Mouse (Mus musculus): ENCODE measurements around the gene Gm20388. TPM values are rescaled to one million over a fixed set of nuclear protein-coding genes. Genes with fewer than 3 reads are reported as not detected.

Gm20388 gene
- polyA plus RNA-seq, 1 experiment from 2014 or later, result 1.7 TPM

GRCm38 (mm10) chr8:122431694-122432442, 2521.2 kb downstream of the Gm20388 start:
- Histone ChIP-seq H3K27me3 (ENCODE audit: insufficient read depth, poor library complexity, severe bottlenecking) (peaks cover 6% of the 10 kb centered on the region; the same call in 1 of the 2 replicates), H3K4me3 (peak overlapping the region; percentile 62), H3K4me1 (replicated peaks) (peaks cover 32% of the 10 kb centered on the region), H3K36me3 (peaks cover 35% of the 10 kb centered on the region), H3K27ac (peak overlapping the region; percentile 86), H3K9me3 (peaks cover 5% of the 10 kb centered on the region; the same call in 1 of the 2 replicates)
- 39% methylated on average over 18 of the region's 18 CpGs for WGBS
- no peak for DNase-seq (ENCODE audit: low spot score)

- Histone ChIP-seq H3K27me3 (ENCODE audit: insufficient read depth, poor library complexity, severe bottlenecking) (peaks cover 6% of the 10 kb centered on the region; the same call in 1 of the 2 replicates), H3K4me3 (peak within 1 kb of the TSS; percentile 62), H3K4me1 (replicated peaks) (peaks cover 32% of the 10 kb centered on the region), H3K27ac (peak within 1 kb of the TSS; percentile 86), H3K36me3 (peaks cover 43% of the 10 kb centered on the region), H3K9me3 (peaks cover 5% of the 10 kb centered on the region; the same call in 1 of the 2 replicates)
- WGBS, result 5% methylated on average over 45 of the region's 45 CpGs
- DNase-seq (ENCODE audit: low spot score), result peak; percentile 60
Observed at GRCm38 (mm10) chr8:122432443-122433268, 2522.0 kb downstream of the Gm20388 start, which contains the start of gene Cyba. TSS of gene Cyba (minus strand) at chr8:122432930.

- Histone ChIP-seq H3K9me3 (peaks cover 5% of the 10 kb centered on the region; the same call in 1 of the 2 replicates), H3K4me3 (peak overlapping the region; percentile 62; the same call in 1 of the 2 replicates), H3K27ac (peak overlapping the region; percentile 86), H3K4me1 (replicated peaks) (peaks cover 35% of the 10 kb centered on the region), H3K36me3 (peaks cover 50% of the 10 kb centered on the region), H3K27me3 (ENCODE audit: insufficient read depth, poor library complexity, severe bottlenecking) (peaks cover 6% of the 10 kb centered on the region; the same call in 1 of the 2 replicates)
- peak; percentile 15 for DNase-seq (ENCODE audit: low spot score)
- 75% methylated on average over 11 of the region's 11 CpGs for WGBS
Observed at GRCm38 (mm10) chr8:122433269-122433905, 2522.7 kb downstream of the Gm20388 start.

- Histone ChIP-seq H3K4me3 (no peak overlapping the region), H3K4me1 (replicated peaks) (peaks cover 33% of the 10 kb centered on the region), H3K27ac (no peak overlapping the region), H3K9me3 (peaks cover 5% of the 10 kb centered on the region; the same call in 1 of the 2 replicates), H3K36me3 (peaks cover 70% of the 10 kb centered on the region), H3K27me3 (ENCODE audit: insufficient read depth, poor library complexity, severe bottlenecking) (peaks cover 6% of the 10 kb centered on the region; the same call in 1 of the 2 replicates)
- no peak for DNase-seq (ENCODE audit: low spot score)
- 91% methylated on average over 6 of the region's 6 CpGs for WGBS
Observed at GRCm38 (mm10) chr8:122435375-122435774, 2524.7 kb downstream of the Gm20388 start.

GRCm38 (mm10) chr8:122436146-122436545, 2525.5 kb downstream of the Gm20388 start:
- Histone ChIP-seq H3K4me1 (replicated peaks) (peaks cover 28% of the 10 kb centered on the region), H3K9me3 (peaks cover 5% of the 10 kb centered on the region; the same call in 1 of the 2 replicates), H3K36me3 (peaks cover 71% of the 10 kb centered on the region), H3K4me3 (no peak overlapping the region), H3K27me3 (ENCODE audit: insufficient read depth, poor library complexity, severe bottlenecking) (peaks cover 6% of the 10 kb centered on the region; the same call in 1 of the 2 replicates), H3K27ac (no peak overlapping the region)
- DNase-seq (ENCODE audit: low spot score), result no peak
- WGBS, result 93% methylated on average over 9 of the region's 9 CpGs

GRCm38 (mm10) chr8:122436586-122437125, 2526.0 kb downstream of the Gm20388 start:
- H3K9me3 ChIP-seq, result peaks cover 5% of the 10 kb centered on the region; the same call in 1 of the 2 replicates
- H3K36me3 ChIP-seq, result peaks cover 71% of the 10 kb centered on the region
- H3K4me1 ChIP-seq (replicated peaks), result peaks cover 25% of the 10 kb centered on the region
- DNase-seq (ENCODE audit: low spot score), result no peak
- H3K4me3 ChIP-seq, result no peak overlapping the region
- WGBS, result 86% methylated on average over 20 of the region's 20 CpGs
- H3K27me3 ChIP-seq (ENCODE audit: insufficient read depth, poor library complexity, severe bottlenecking), result peaks cover 2% of the 10 kb centered on the region; the same call in 1 of the 2 replicates
- no peak overlapping the region for H3K27ac ChIP-seq

- 90% methylated on average over 13 of the region's 13 CpGs for WGBS
- no peak overlapping the region for H3K27ac ChIP-seq
- peaks cover 71% of the 10 kb centered on the region for H3K36me3 ChIP-seq
- peaks cover 5% of the 10 kb centered on the region; the same call in 1 of the 2 replicates for H3K9me3 ChIP-seq
- H3K4me1 ChIP-seq (replicated peaks), result peaks cover 20% of the 10 kb centered on the region
- H3K4me3 ChIP-seq, result no peak overlapping the region
- no peaks in the 10 kb centered on the region for H3K27me3 ChIP-seq (ENCODE audit: insufficient read depth, poor library complexity, severe bottlenecking)
- no peak for DNase-seq (ENCODE audit: low spot score)
Observed at GRCm38 (mm10) chr8:122437708-122438331, 2527.2 kb downstream of the Gm20388 start.

GRCm38 (mm10) chr8:122439336-122439735, 2528.7 kb downstream of the Gm20388 start:
- H3K9me3 ChIP-seq, result peaks cover 5% of the 10 kb centered on the region; the same call in 1 of the 2 replicates
- no peak for DNase-seq (ENCODE audit: low spot score)
- 93% methylated on average over 16 of the region's 16 CpGs for WGBS

GRCm38 (mm10) chr8:122441326-122441725, 2530.7 kb downstream of the Gm20388 start:
- DNase-seq (ENCODE audit: low spot score), result no peak
- H3K27ac ChIP-seq, result no peak overlapping the region
- peaks cover 36% of the 10 kb centered on the region for H3K4me1 ChIP-seq (replicated peaks)
- H3K4me3 ChIP-seq, result no peak overlapping the region
- no peaks in the 10 kb centered on the region for H3K27me3 ChIP-seq (ENCODE audit: insufficient read depth, poor library complexity, severe bottlenecking)
- no peaks in the 10 kb centered on the region for H3K9me3 ChIP-seq
- 96% methylated on average over 1 of the region's 1 CpGs for WGBS
- peaks cover 41% of the 10 kb centered on the region for H3K36me3 ChIP-seq

More at GRCm38 (mm10) chr8:122439336-122439735, 2528.7 kb downstream of the Gm20388 start:
- no peak overlapping the region for H3K27ac ChIP-seq
- peaks cover 16% of the 10 kb centered on the region for H3K4me1 ChIP-seq (replicated peaks)
- peaks cover 61% of the 10 kb centered on the region for H3K36me3 ChIP-seq
- no peaks in the 10 kb centered on the region for H3K27me3 ChIP-seq (ENCODE audit: insufficient read depth, poor library complexity, severe bottlenecking)
- no peak overlapping the region for H3K4me3 ChIP-seq

- H3K27ac ChIP-seq, result peak overlapping the region; percentile 91
- 26% methylated on average over 7 of the region's 7 CpGs for WGBS
Observed at GRCm38 (mm10) chr8:122442356-122442755, 2531.7 kb downstream of the Gm20388 start.

GRCm38 (mm10) chr8:122442781-122443180, 2532.1 kb downstream of the Gm20388 start:
- WGBS, result under 1% methylated on average over 12 of the region's 12 CpGs
- Histone ChIP-seq H3K4me3 (peak overlapping the region; percentile 88), H3K27ac (peak overlapping the region; percentile 91), H3K4me1 (replicated peaks) (peaks cover 36% of the 10 kb centered on the region), H3K27me3 (ENCODE audit: insufficient read depth, poor library complexity, severe bottlenecking) (no peaks in the 10 kb centered on the region), H3K36me3 (peaks cover 27% of the 10 kb centered on the region), H3K9me3 (no peaks in the 10 kb centered on the region)
- DNase-seq (ENCODE audit: low spot score), result no peak

More at GRCm38 (mm10) chr8:122442356-122442755, 2531.7 kb downstream of the Gm20388 start:
- peak overlapping the region; percentile 88 for H3K4me3 ChIP-seq
- H3K36me3 ChIP-seq, result peaks cover 31% of the 10 kb centered on the region
- no peaks in the 10 kb centered on the region for H3K9me3 ChIP-seq
- no peaks in the 10 kb centered on the region for H3K27me3 ChIP-seq (ENCODE audit: insufficient read depth, poor library complexity, severe bottlenecking)
- H3K4me1 ChIP-seq (replicated peaks), result peaks cover 36% of the 10 kb centered on the region
- DNase-seq (ENCODE audit: low spot score), result no peak

All from hindbrain, embryonic 10.5 days (tissue).